Mouse (Mus musculus): ENCODE data around the gene Aqp3. TPM values are rescaled to one million over a fixed set of nuclear protein-coding genes. Genes with fewer than 3 reads are reported as not detected.
A peak's percentile ranks its signal among the peaks of the same experiment; 100 is the strongest.

Aqp3 gene
- polyA plus RNA-seq (2012; rRNA removed), result 6.0 and 52.8 TPM in 2 replicates

DNA sequence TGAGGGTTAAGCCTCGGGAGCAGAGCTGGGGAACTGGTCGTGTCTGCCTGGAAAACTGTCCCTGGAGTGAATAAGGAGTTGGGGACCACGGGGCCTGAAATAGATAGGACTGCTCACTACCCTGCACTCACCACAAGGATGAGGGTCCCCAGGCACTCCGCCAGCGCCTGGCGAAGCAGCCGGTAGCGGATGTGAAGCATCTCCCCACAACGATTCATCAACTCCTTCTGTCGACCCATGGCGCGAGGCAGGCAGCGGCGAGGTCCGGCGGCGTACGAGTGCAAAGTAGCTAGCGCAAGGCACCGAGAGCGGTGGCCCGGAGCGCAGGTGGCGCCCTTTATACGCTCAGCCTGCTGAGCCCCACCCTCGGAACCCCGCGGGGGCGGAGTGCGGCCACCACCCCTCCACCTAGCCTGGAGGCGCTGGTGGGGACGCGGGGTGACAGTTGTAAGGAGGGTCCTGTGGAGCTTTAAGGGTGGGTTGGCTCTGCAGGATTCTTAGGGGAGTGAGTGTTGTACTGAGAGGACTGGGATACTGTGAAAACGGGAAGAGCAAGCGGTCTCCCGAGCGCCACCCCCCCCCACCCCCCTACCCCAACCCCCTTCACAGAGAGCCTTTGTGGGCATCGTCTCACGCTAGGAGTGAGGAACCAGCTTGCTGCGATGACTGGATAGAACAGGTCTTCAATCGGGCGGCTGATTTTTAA is at the start of gene Aqp3:
Gene Aqp3, minus strand, starts transcription at position 313 of the 706 bp plus-strand sequence.
- no peak for DNase-seq (ENCODE audit: low read depth, low spot score)
- 2% methylated on average over 42 of the region's 42 CpGs for WGBS

DNA sequence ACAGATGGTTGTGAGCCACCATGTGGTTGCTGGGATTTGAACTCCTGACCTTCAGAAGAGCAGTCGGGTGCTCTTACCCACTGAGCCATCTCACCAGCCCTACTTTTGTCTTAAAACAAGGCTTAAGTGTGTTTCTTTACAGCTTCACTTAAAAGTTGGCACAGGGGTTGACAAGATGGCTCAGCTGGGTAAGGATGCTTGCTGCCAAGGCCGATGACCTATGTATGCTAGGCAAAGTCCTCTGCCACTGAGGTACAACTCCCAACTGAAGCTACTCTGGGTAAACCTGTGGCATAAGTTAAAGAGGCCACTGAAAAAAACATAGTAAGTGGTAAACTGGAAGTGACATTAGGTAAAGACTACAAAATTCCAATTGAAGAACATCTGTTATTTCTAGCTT is 44.6 kb upstream of the Aqp3 start:
- no peak for DNase-seq (ENCODE audit: low read depth, low spot score)

DNA sequence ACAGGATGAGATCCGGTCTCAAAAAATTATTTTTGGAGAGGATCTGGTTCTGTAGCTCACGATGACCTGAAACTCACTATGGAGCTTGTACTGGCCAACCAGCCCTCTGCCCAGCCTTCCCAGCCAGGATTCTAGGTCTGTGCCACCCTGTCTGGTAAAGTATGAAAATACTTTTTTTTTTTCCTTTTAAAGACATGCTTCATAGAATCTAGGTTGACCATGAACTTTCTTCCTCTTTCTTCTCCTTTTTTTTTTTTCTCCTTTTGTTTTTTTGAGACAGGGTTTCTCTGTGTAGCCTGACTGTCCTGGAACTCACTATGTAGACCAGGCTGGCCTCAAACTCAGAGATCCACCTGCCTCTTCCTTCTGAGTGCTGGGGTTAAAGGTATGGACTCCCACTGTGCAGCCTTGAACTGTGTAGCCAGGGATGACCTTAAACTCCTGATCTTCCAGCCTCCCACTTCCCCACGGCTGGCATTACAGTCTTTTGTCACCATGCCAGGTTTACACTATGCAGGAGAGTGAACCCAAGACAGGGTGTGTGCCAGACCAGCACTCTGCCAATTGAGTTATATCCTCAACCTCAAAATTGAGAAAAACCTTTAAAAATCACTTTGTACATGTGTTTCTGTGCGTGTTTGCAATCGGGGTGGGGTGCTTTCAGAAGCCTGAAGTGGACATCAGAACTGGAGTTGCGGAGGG is 42.3 kb upstream of the Aqp3 start:
- no peak for DNase-seq (ENCODE audit: low read depth, low spot score)
- WGBS, result 76% methylated on average over 6 of the region's 6 CpGs

More for the DNA sequence above, 44.6 kb upstream of the Aqp3 start:
- WGBS, result 59% methylated on average over 2 of the region's 2 CpGs

DNA sequence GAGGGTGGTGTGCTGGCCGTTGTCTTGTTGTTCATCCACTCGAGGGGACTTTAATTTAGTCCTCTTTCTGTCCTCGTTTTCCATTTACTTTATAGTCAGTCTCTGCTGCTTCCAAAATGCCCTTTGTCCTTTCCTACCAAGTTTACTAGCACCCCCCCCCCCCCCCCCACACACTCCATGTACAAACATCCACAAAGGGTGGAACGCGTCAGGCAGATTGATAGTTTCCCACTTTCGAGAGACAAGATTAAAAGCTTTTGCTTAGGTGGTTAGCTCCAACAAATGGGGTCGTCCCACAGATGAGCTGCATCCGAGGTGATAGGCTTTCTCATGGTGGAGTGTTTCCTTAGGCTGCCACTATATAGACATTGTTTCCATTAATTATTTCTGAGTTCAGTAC is 38.8 kb upstream of the Aqp3 start:
- WGBS, result under 1% methylated on average over 8 of the region's 8 CpGs
- no peak for DNase-seq (ENCODE audit: low read depth, low spot score)

DNA sequence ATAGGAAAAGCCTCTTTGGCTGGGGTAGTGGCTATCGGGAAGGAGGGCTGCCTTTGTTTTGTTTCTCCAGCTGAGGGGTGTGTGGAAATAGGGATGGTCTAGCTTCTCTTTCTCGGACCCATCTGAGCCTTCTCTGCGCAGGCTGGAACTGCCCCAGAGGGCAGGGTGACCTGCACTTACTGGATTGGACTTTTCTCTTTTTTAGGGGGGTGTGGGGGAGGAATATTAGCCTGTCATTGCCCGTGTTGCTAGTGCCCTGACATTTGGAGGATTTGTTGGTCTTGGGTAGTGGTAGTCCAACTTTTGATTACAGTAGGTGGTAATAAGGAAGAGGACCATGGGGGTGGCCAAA is 38.4 kb upstream of the Aqp3 start:
- WGBS, result 0% methylated on average over 4 of the region's 4 CpGs
- no peak for DNase-seq (ENCODE audit: low read depth, low spot score)

DNA sequence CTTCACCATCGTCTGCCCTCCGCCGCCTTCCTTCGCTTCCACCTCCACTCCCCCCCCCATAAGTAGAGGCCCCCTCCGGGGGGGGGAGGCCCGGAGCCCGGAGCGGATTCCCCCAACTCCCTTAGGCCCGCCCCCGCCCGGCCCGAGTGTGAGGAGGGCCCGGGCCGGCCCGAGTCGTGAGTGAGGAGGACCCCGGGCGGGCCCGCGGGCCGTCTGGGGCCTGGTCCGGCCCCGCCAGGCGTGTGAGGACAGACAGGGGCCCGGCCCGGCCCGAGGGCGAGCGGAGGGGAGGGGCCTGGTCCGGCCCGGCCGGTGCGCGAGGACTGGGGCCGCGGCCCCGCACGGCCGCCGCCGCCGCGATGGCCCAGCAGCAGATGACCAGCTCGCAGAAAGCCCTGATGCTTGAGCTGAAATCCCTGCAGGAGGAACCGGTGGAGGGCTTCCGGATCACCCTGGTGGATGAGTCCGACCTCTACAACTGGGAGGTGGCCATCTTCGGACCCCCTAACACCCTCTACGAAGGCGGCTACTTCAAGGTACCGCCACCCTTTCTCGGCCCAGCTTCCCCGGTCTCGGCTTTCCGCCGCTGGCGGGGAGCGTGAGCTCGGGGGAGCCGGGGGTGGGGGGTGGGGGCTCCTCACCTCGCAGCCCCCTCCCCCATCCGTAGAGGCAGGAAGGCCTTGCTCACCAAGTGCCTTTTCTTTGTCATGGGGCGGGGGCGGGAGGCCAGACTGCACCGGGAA is 37.9 kb upstream of the Aqp3 start, which contains the start of gene Ube2r2:
Gene Ube2r2, plus strand, starts transcription at position 33 of the 743 bp plus-strand sequence.
- WGBS, result under 1% methylated on average over 65 of the region's 65 CpGs
- DNase-seq (ENCODE audit: low read depth, low spot score), result no peak

DNA sequence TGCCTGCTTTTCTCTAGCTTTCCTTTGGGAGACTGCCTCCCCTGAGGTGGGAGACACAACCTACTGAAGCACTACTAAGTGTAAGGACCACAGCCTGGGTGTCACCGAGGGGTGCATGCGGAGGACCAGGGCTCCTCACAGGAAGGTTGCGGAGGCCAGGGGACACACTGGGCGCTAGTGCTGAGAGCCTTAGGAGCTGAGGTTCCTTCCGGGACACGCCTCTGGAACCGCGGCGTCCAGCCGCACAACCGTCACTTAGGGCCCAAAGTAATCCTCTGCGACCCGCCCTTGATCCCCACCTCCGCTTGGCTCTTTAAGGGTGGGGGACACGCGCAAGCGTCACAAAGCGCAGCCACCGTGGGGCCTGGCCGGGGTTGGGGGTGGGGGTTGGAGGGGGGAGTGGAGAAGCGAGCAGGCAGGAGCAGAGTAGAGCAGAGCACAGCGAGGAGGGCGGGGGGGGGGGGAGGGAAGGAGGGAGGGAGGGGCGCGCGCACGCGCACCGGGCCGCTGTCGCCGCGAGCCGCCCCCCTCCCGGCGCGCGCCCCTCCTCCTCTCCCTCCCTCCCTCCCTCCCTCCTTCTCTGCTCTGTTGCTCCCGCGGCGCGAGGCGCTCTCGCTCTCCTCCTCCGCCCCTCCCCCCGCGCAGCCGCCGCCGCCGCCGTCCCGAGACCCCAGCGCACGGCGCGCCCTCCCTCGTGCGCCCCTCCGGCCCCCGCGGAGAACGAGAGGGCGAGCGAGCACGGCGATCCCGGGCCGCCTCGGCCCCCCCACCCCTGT is 37.1 kb upstream of the Aqp3 start:
- WGBS, result 1% methylated on average over 30 of the region's 70 CpGs
- no peak for DNase-seq (ENCODE audit: low read depth, low spot score)

DNA sequence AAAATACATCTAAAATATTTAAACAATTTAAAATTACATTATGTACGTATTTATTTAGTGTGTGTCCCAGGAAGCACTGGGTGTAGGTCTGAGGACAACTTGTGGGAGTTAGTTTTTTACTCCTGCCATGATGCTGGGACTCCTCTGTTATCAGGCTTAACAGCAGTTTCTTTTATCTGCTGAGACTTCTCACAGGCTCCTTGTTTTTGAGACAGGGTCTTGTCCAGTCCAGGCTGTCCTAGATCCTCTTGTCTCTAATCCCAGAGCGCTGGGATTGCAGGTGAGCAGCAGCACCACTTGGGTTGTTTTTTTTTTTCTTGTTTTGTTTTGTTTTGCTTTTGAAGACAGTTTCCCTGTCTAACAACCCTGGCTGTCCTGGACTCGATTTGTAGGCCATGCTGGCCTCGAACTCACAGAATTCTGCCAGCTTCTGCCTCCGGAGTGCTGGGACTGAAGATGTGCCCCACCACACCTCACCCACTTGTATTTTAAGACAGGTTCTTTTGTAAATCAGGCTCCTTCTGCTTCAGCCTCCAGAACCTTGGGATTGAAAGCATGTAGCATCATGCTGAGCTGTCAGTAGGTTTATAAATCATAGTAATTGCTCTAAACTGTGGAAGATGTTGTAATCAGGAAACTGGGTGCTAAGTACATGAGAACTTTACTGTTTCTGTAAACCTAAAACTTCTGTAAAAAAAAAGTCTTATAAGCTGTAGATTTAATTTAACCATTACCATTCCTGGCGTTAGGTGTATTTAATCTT is 35.7 kb upstream of the Aqp3 start:
- 69% methylated on average over 6 of the region's 6 CpGs for WGBS

DNA sequence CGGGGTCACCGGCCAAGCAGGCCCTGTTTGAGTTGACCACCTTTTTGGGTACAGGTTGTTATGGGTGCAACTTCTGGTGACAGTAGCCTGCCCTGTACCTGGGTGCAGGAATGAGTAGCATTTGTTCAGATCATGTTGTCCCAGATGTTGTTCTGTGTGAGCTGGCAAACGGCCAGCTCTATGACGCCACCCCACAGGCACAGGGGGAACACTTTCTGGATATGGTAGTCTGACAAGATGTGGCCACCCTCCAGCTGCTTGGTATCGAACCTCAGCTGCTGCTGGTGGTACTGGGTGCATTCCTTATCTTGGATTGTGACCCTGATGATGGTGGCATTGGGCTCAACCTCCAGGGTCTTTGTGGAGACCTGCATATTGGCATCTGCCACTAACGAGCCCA is 34.5 kb upstream of the Aqp3 start:
- no peak for DNase-seq (ENCODE audit: low read depth, low spot score)
- 82% methylated on average over 6 of the region's 6 CpGs for WGBS

More for the DNA sequence above, 35.7 kb upstream of the Aqp3 start:
- DNase-seq (ENCODE audit: low read depth, low spot score), result no peak

DNA sequence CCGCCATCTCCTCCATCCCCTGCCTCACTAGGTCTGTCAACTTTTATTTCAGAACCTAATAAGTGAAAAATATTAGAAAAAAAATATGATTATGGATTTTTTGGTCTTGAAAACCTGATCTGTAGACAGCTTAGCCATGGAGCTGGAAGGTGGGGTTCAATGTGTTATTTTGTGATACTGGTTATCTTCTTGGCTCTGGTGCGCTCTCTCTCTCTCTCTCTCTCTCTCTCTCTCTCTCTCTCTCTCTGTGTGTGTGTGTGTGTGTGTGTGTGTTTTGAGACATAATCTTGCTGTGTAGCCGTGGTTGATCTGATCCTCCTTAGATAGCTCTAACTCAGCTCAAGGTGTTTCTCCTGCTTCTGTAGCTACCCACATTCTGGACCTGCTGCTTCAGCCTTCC is 31.9 kb upstream of the Aqp3 start:
- DNase-seq (ENCODE audit: low read depth, low spot score), result no peak
- 86% methylated on average over 3 of the region's 3 CpGs for WGBS

DNA sequence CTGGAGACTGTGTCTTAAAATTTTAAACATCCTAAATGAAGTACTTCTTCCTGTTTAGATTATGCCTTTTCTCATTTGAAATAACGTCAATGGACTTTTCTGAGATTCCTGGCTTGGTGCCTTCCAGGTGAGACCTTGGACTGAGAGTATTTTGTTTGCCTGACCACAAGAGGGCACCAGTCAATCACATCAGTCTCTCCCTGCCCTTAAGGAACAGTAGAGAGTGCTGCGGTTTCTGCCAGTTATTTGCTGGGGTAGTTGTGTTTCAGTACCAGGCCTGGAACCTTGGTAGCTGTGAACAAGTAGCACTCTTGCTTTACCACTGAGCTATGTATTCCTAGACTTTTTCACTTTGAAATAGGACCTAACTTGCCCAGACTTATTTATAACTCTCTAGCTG is 31.4 kb upstream of the Aqp3 start:
- DNase-seq (ENCODE audit: low read depth, low spot score), result no peak
- WGBS, result 3% methylated on average over 2 of the region's 2 CpGs

DNA sequence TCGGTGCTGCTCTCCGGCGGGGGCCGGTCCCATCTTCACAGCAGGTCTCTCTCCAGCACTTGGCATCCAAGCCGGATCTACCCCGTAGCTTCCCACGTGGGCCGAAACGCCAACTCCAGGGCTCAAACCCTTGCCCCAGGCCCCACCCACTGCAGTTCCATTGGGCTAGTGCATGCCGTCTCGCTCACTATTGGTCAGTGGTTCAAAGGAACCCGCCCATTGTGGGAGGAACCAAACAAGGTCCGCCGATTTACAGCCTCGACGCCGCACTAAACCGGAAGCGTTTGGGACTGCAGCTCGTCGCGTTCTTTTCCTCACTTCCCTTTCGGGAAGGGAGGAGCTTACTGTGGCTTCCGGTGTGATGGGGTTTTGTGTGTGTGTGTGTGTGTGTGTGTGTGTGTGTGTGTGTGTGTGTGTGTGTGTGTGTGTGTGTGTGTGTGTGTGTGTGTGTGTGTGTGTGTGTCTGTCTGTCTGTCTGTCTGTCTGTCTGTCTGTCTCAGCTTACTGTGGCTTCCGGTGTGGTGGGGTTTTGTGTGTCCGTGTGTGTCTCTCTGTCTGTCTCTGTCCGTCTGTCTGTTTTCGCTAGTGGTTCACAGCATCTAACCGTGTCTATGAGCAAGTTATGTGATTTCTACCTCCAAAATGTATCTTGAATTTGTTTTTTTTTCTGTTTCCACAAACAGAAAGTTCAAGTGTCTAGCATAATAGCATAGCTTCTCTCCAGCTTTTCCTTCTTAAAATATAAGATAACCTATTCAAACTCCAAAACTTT is 26.4 kb upstream of the Aqp3 start, which contains the start of gene Nol6:
Gene Nol6, minus strand, starts transcription at position 276 of the 772 bp plus-strand sequence.
- peak; percentile 98 for DNase-seq (ENCODE audit: low read depth, low spot score)
- whole genome bisulfite sequencing, result 1% methylated on average over 29 of the region's 29 CpGs

DNA sequence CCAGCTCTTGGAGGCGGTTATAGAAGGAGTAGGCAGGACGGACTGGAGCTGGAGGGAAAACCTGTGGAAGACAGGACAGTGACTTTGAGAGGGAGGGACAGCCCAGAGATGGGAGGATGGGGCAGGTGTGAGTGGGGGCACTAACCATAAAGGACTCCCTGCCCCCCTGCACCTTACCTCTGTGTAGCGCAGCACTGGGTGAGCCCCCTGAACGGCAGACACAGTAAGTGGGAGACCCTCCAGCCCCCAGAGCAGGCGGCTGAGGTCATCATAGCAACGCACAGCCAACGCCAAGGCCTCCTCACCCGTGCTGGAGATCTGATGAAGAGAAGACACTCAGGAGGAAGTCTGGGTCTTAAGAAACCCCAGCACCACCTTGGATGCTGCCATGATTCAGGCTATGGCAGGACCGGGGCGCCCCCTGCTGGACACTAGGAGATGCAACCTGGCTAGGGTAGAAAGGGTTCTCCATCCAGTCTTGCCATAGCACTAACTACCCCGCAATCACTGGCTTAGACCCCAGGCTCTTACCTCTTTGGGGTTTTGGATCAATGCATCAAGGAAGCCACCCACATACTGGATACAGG is 20.8 kb upstream of the Aqp3 start:
- 68% methylated on average over 11 of the region's 11 CpGs for WGBS
- DNase-seq (ENCODE audit: low read depth, low spot score), result no peak

DNA sequence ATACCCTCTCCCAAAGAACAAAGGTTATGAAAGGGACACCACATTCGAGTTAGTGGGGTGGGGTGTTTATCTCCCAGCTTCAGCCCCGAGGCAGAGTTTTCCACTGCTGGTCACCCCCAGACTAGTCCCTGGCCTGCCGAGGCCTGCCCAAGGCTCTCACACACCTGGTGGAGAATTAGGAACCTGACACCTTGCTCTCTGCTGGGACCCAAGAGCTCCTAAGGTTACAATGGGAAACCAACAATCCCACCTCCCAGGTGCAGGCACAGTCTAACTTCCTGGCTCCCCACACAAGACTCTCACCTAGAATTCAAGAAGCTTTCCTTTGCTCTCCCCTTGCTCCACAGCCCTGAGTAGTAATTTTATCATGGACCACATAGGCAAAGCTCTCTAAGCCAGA is 18.8 kb upstream of the Aqp3 start:
- WGBS, result 78% methylated on average over 3 of the region's 3 CpGs
- no peak for DNase-seq (ENCODE audit: low read depth, low spot score)

DNA sequence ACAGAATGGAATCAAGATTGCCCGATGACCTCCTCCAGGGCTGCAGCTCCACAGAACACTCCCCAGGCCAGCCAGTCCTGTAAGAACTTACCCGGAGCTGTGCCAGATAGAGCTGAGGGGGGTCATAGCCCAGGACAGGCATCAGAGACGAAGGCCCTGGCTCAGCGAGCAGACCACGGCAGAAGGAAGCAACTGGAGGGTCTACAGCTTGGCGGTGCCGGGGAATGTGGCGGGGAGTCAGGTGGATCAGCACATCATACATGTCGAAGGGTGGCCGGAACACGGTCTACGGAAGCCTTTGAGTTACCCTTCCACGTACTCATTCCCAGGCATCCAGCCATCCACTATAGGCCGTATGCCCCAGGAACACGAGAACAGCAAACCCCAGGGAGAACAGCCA is 17.8 kb upstream of the Aqp3 start:
- WGBS, result 94% methylated on average over 15 of the region's 15 CpGs
- no peak for DNase-seq (ENCODE audit: low read depth, low spot score)

DNA sequence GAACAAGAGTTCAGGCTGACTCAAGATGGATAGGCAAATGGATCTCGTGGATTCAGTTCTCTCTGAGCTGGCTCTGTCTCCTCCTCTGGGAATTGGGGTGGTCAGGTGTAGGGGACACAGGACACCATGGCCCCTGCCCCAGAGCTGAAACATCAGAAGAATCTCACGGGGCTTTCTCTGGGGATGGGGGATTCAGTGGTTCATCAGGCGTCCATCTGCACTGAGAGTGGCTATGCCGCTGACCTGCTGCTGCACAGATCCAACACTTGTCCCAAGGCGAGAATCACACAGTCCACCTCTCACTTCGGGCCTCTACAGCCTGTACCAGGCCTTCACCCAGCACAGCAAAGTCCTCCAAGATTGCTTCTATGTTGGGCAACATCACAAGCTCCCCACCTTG is 17.1 kb upstream of the Aqp3 start:
- WGBS, result 93% methylated on average over 6 of the region's 6 CpGs
- DNase-seq (ENCODE audit: low read depth, low spot score), result no peak

DNA sequence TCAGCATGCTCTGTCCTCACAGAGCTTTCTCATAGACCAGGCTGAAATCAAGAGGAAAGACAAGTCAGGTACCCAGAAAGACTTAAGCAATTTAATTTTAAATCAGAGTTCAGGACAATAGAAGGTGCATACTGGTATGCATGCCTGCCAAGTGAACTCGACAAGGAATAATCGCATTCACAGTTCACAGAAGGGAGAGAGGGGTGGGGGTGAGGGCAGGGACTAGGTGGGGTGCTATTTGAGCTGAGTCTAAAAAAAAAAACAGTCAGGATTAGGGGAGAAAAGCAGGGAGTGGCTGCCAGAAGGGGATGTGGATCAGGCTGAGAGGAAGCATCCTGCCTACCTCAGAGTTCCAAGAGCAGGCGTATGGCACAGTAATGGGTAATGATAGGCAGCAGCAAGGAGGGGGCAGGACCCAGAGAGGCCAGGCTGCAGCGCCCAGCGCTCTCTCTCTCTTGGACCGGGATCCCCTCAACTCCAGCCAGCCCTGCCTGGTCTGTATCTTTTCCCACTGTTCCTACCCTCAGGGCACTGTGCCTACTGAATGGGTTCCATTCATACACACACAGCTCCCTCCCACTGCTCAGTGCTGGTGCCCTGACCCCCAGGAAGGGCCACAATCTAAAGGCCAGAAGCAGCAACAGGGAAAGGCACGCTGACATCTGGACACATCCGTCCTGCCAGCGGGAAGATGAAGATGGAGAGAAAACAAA is 16.5 kb upstream of the Aqp3 start:
- 86% methylated on average over 9 of the region's 9 CpGs for WGBS
- no peak for DNase-seq (ENCODE audit: low read depth, low spot score)
